Mouse (Mus musculus): ENCODE results near the gene Cyp51.

DNA sequence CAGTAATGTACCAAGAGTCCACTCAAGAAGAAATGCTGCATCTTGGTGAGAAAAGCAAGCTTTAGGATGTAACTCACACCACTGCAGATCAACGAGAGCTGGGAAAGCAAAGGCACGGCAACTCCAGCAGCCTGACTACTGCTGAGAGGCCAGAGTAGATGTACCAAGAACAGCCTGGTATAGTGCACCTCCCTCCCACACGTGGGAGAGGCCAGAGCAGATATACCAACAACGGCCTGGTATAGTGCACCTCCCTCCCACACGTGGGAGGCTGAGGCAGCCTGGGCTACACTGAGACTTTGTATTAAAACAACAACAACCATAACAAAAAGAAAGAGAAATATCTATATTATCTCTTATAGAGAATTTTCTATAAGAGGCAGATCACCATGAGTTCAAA is 16.4 kb downstream of the Cyp51 start:
- TF ChIP-seq MAFK (IDR thresholded peaks at IDR 0.05; ENCODE audit: insufficient read depth, low read depth, low read length) (no peak), ZNF384 (IDR thresholded peaks at IDR 0.05; ENCODE audit: low read depth, low read length) (no peak), ZC3H11A (IDR thresholded peaks at IDR 0.05; ENCODE audit: borderline replicate concordance, low read depth, low read length) (no peak)

Measured in ES-E14 (cell line).